Mouse (Mus musculus): ENCODE measurements around the gene Aqp9.

Gene Aqp9

GRCm38 (mm10) chr9:71168511-71168910 is at the start of gene Aqp9:
Aqp9 (minus strand) TSS chr9:71168682.
- no peak for DNase-seq (ENCODE audit: low spot score in 2 of 2)

DNA sequence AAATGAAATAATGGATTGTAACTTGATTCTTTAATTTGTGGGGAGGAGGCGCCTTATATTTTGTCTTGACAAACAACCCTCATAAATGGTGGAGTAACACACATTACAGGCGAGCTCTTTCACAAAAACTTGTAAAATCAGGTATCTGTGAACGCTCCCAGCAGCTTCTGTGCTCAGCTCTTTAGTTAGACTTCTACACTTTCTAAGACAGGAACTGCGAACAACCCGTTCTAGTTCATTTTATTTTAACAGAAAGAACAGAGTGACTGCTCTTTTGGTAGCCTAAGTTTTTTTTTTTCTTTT is 49.3 kb upstream of the Aqp9 start:
- no peak for DNase-seq (ENCODE audit: low spot score in 2 of 2)

DNA sequence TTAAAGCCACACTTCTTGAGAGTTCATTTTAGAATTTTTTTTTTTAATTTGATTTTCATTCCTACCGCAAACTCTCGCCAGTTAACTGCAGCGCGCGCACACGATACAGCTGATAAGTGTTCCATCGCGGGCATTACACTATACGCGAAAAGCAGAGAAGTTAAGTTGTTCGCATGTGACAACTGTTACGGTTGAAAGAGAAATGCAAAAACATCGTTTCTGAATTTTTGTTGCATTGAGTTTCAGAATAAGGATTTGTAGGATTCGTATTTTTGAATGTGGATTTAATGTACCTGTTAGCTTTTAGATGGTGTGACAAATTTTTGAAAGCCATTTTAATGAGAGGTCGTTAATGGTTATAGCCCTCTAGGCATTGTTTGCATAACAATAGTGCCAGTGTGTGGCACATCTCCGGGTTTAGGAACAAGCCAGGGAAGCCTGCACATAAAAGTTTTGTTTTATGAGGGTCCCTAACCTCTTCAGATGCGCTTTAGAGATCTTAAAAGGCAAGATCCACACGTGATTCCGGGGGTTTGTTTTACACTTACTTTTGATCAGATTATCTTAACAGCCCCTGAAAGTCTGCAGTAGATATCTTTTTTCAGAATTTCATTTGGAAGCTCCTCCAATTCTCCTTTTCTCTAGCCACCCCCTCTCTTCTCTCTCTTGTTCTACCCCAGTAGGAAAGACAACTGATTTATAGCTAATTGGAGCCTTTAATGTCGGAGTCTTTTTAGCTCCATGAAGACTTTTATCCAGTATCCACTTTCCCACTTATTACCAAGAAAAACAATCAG is 48.7 kb upstream of the Aqp9 start:
- no peak for DNase-seq (ENCODE audit: low spot score in 2 of 2)

GRCm38 (mm10) chr9:71216036-71216995 is 47.8 kb upstream of the Aqp9 start:
- peak in 1 of 2 experiments; percentile 5 for DNase-seq (ENCODE audit: low spot score in 2 of 2)

DNA sequence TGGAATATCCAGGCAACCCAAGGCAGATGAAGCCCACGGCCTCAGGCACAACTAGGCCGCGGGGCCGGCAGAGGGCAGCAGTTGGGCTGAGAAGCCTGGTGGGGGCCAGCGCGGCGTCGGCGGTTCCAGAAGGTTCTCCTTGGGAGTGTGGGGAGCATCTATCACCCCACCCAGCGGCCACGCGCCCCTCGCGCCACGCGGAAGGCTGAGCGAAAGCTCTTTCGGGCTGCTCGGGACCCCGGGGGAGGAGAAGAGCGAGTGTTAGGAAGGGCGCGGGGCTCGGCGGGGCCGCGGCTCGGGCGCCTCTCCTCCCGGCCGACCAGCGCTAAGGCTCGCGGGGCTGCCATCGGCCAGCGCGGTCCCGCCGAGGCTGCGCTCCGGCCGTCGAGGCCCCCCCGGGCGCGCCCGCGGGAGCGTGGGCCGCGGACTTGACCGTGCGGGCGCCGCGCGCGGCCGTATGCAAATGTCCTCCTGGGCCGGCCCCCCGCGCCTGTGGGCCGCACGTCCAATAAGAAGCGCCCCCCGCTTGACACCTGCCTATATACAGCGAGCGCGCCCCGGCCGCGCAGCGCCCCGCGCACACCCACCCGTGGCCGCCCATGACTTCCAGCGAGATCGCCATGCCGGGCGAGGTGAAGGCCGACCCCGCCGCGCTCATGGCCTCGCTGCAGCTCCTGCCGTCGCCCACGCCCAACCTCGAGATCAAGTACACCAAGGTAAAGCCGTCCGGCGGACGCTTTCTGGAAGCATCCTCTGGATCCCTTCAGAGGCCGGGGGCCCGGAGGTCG is 47.0 kb upstream of the Aqp9 start, which contains the start of gene Aldh1a2:
TSS of gene Aldh1a2 (plus strand) at position 542 of the 788 bp plus-strand sequence.
- DNase-seq (ENCODE audit: low spot score in 2 of 2), result peak; percentile 6 to 42

DNA sequence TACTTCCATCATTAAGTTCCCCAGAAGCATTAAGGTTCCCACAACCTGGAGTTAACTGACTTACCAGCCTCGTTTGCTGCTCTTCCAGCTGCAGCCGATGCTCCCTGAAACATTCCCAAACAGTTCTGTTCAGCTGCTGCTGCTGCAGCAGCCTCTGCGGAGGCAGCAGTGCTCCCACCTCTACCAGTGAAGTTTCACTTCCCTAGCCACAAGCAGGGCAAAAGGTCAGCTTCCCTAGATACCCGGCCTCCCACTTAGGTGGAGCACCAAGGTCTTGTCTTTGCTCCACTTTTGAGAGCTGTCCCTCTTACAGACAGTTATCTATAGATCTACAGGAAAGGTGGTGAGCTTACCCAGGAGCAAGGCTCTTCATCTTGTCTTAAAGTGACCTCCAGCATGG is 45.2 kb upstream of the Aqp9 start:
- DNase-seq (ENCODE audit: low spot score in 2 of 2), result no peak

GRCm38 (mm10) chr9:71210870-71211269 is 42.4 kb upstream of the Aqp9 start:
- DNase-seq (ENCODE audit: low spot score in 2 of 2), result no peak

- no peak for DNase-seq (ENCODE audit: low spot score in 2 of 2)
Measured at GRCm38 (mm10) chr9:71209299-71209698, 40.8 kb upstream of the Aqp9 start.

GRCm38 (mm10) chr9:71202265-71202664 is 33.8 kb upstream of the Aqp9 start:
- no peak for DNase-seq (ENCODE audit: low spot score in 2 of 2)

- no peak for DNase-seq (ENCODE audit: low spot score in 2 of 2)
Measured at GRCm38 (mm10) chr9:71198826-71199225, 30.3 kb upstream of the Aqp9 start.

DNA sequence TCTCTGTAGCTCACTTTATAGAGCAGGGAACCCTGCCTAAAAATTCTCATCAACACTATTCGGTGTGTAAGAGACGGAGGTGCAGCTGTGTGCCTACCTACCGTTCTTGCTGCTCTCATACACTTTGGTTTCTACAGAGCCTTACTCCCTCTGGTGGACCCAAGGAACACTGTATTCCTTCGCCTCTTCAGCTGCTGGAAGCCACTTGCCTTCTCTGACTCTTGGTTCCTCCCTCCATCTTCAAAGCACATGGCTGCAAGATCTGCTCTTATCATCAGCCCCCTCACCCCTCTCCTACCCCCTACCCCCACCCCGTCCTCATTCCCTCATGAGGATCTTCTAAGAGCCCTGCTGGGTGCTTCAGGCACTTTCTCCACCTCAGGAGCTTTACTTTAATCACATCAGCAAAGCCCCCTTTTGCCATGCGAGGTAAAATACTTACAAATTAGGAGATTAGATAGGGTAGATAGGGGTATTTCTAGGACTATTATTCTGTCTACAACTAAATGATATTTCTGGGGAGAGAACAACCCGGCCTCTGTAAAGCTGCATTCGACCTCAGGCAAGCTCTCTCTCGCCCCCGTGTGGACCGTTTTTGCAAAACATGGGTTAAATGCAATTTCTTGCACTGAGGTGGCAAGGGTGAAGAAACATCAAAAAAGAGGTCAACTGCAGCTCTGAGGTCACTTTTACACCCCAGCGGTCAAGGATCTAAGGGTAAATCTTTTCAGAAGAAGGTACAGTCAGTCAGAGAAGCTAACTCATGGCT is 20.3 kb upstream of the Aqp9 start:
- peak; percentile 8 to 63 for DNase-seq (ENCODE audit: low spot score in 2 of 2)

GRCm38 (mm10) chr9:71187396-71187795 is 18.9 kb upstream of the Aqp9 start:
- no peak for DNase-seq (ENCODE audit: low spot score in 2 of 2)

GRCm38 (mm10) chr9:71185823-71186222 is 17.3 kb upstream of the Aqp9 start:
- no peak for DNase-seq (ENCODE audit: low spot score in 2 of 2)

- DNase-seq (ENCODE audit: low spot score in 2 of 2), result no peak
Measured at GRCm38 (mm10) chr9:71185285-71185684, 16.8 kb upstream of the Aqp9 start.

DNA sequence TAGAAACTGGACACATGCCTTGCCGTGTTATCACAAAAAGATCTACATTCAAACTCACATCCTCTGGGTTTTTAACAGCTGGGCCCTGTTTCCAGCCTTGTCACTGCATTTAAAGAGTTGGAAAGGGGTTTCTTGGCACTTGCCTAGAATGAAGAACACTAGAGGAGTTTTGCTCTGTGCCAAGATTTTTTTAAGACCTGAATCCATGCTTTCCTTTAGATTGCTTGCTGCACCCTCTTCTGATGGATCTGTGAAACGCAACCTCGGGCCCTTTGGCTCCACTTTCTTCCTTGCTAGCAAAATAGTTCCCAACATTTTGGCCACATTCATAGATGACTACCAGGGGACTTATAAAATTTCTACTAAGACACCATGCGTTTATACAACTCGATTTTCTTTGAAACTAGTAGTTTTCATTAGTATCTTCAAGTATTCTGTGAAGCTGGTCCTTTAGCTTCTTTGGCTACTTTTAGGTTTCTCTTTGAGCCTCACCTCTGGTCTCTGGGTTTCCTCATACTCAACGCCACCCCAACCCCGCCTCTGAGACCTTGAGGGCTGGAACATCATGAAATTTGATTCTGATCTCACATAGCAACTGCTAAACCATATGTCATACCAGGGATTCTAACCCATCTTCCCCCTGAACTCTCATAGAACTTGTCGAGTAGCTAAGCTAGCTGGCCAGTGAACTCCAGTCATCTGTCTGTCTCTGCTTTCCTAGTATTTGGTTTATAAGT is 11.7 kb upstream of the Aqp9 start:
- DNase-seq (ENCODE audit: low spot score in 2 of 2), result no peak

- DNase-seq (ENCODE audit: low spot score in 2 of 2), result no peak
Measured at GRCm38 (mm10) chr9:71179276-71179896, 10.9 kb upstream of the Aqp9 start.

DNA sequence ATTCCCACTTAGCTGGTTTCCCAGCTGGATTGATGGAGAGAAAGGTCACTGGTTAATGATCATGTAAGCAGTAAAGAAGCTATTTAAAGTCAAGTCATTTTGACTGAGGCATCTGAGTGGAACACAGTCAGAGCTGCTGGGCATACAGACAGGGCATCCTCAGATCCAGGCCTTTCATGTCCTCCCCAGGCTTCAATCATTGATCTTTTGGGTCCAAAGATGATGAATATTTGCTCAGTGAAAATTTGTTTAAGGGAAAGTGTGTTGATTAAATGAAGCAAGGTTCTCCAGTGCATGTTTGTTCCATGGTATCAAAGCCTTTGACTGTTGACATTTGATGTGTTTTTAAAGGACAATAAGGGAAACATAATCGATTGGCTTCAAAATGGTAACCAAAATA is 7.2 kb upstream of the Aqp9 start:
- DNase-seq (ENCODE audit: low spot score in 2 of 2), result no peak

GRCm38 (mm10) chr9:71174316-71174975 is 6.0 kb upstream of the Aqp9 start:
- DNase-seq (ENCODE audit: low spot score in 2 of 2), result no peak

DNA sequence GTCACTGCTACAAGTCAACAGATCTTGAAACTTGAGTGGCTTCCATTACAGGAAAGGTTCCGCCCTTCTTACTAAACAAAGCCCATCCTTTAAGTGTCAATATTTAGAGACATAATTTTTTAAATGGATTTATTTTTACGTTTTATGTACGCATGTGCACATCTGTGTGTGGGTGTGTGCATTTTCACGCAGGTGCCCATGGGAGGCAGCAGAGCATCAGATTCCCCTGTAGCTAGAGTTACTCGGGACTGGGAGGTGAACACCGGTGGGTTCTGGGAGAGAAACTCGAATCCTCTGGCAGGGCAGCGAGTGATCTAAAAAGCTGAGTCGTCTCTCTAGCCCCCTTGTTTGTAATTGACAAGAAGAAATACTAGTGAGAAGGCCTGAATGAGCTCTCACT is 5.1 kb upstream of the Aqp9 start:
- DNase-seq (ENCODE audit: low spot score in 2 of 2), result no peak
